Mouse (Mus musculus): ENCODE results near the gene Tgfb3.

- TF ChIP-seq EP300 (IDR thresholded peaks at IDR 0.05; ENCODE audit: low read depth) (no peak), CTCF (IDR thresholded peaks at IDR 0.05; ENCODE audit: low read depth) (no peak)
Measured at GRCm38 (mm10) chr12:86022282-86022984, 56.4 kb downstream of the Tgfb3 start.

Data from heart, postnatal 0 days (tissue).